Mouse (Mus musculus) stomach, postnatal 0 days (tissue): Measurements from ENCODE around the gene Acads.

Experiments
- CTCF ChIP-seq: IDR thresholded peaks from 2 replicates; pipeline ENCODE4 v1.5.1; 2016; ENCODE audit warnings: antibody characterized with exemption, low read depth, mild to moderate bottlenecking, moderate library complexity
- EP300 ChIP-seq: optimal IDR thresholded peaks from 2 replicates; pipeline ENCODE3; 2016; ENCODE audit warnings: antibody characterized with exemption

DNA sequence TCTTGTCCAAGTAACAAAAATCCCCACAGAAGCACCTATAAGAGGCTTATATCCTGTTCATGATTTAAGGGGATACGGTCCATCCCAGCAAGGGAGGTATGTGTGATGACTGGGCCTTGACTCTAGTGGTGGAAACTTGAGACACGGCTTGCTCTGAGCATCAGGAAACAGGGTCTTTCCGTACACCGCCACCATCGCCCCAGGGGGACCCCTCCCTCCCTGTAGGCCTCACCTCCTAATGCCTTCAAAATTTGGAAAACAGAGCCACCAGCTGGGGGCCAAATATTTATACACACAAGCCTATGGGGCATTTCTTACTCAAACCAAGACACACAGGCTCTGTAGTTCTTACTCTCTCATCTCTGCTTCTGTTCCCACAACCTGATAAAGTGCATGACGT lies 27.4 kb downstream of the Acads start:
- TF ChIP-seq CTCF (no peak), EP300 (no peak)
